Mouse (Mus musculus) kidney, embryonic 15.5 days (tissue): Measurements from ENCODE around the gene Tdrd1. TPM values are rescaled to one million over a fixed set of nuclear protein-coding genes. Genes with fewer than 3 reads are reported as not detected.

ENCODE experiments used
- ATAC-seq: fragments of 200-750 bp; cut with Nextera tagmentation; replicated peaks from 2 replicates; pipeline ENCODE4 v1.8.0; 2017; ENCODE audit warnings: moderate TSS enrichment; ENCODE audit not compliant: low FRiP score
- H3K27ac ChIP-seq: fragments of 300-500 bp; sonication (generic); 2 replicates; pipeline ENCODE4 v1.5.1; 2015; ENCODE audit warnings: mild to moderate bottlenecking, inconsistent platforms
- H3K27me3 ChIP-seq: fragments of 300-500 bp; sonication (generic); 2 replicates; pipeline ENCODE4 v1.6.1; 2015; ENCODE audit warnings: inconsistent platforms
- H3K36me3 ChIP-seq: fragments of 300-500 bp; sonication (generic); 2 replicates; pipeline ENCODE4 v1.6.1; 2015; ENCODE audit warnings: inconsistent platforms
- H3K4me1 ChIP-seq: fragments of 300-500 bp; sonication (generic); 2 replicates; pipeline ENCODE4 v1.6.1; 2015; ENCODE audit warnings: inconsistent platforms
- H3K4me2 ChIP-seq: fragments of 300-500 bp; sonication (generic); 2 replicates; pipeline ENCODE4 v1.6.1; 2015; ENCODE audit warnings: moderate library complexity, mild to moderate bottlenecking, inconsistent platforms
- H3K4me3 ChIP-seq: fragments of 300-500 bp; sonication (generic); replicated peaks from 2 replicates; pipeline ENCODE4 v1.5.1; 2015; ENCODE audit warnings: mild to moderate bottlenecking, inconsistent platforms
- H3K9ac ChIP-seq: fragments of 300-500 bp; sonication (generic); 2 replicates; pipeline ENCODE4 v1.6.1; 2015; ENCODE audit warnings: mild to moderate bottlenecking, inconsistent platforms
- H3K9me3 ChIP-seq: fragments of 300-500 bp; sonication (generic); replicated peaks from 2 replicates; pipeline ENCODE4 v1.6.1; 2016; ENCODE audit warnings: inconsistent platforms
- WGBS: fragments of 180-500 bp; shearing (Covaris S2); methylation state at CpG from one replicate; pipeline ENCODE4 v1.1.7; 2015; ENCODE audit warnings: mixed read lengths; 5-methylcytosine and 5-hydroxymethylcytosine counted together
- polyA plus RNA-seq: library from polyadenylated mRNA; unstranded; fragments of >200 nt; fragmentation: Nextera tagmentation; extraction: Ambion mirVana; gene quantifications from 2 replicates; pipeline ENCODE4 v1.2.1, GENCODE M21; 2015

Gene Tdrd1
- polyA plus RNA-seq, 1 experiment from 2014 or later, result 0.66 TPM

DNA sequence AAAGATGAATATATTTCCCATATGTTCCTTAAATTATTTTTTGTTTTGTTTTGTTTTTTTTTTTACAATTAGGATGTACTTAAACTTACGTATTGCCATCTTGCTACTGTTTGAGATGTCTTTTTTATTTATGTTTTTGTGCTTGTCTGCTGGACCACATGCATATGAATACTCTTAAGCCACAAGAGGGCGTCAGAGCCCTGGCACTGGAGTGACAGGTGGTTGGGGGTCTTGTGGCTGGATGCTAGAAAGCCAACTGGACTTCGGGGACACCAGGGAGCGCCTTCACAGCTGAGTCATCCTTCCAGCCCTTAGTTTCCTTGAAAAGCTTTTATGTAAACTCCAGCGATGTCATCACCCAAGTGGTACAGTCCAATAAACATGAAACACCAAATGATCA, 17.2 kb upstream of the Tdrd1 start:
- ATAC-seq, result no peak
- H3K4me2 ChIP-seq, result no peak overlapping the region
- no peak overlapping the region for H3K4me3 ChIP-seq
- peaks cover 18% of the 10 kb centered on the region for H3K4me1 ChIP-seq
- no peak overlapping the region for H3K27ac ChIP-seq
- WGBS, result 59% methylated on average over 5 of the region's 5 CpGs
- no peaks in the 10 kb centered on the region for H3K27me3 ChIP-seq
- H3K9ac ChIP-seq, result no peak overlapping the region
- peaks cover 82% of the 10 kb centered on the region for H3K36me3 ChIP-seq
- no peaks in the 10 kb centered on the region for H3K9me3 ChIP-seq

DNA sequence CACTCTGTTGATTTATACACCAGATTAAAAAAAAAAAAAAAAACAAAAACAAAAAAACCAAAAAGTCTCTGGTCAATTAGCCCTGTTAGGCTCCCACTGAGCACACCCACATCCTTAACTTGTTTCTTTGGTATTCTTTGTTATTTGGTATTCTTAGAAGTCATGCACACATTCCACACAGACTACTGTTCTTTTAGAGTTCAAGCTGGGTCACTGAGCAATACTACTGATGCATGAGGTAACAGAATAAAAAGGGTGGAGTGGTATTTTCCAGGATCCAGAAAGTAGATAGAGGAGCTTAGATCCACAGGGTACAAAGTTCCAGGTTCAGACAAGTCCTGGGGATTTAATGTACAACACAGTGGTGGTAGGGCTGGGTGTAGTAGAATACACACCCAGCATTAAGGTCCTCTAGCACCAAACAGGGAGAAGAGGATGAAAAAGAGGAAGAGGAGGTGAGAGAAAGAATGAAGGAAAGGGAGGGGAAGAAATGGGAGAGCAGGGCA, 15.3 kb upstream of the Tdrd1 start:
- Histone ChIP-seq H3K27me3 (no peaks in the 10 kb centered on the region), H3K9me3 (no peaks in the 10 kb centered on the region), H3K36me3 (peaks cover 64% of the 10 kb centered on the region), H3K4me2 (no peak overlapping the region), H3K27ac (no peak overlapping the region), H3K4me1 (peaks cover 18% of the 10 kb centered on the region), H3K9ac (no peak overlapping the region), H3K4me3 (no peak overlapping the region)
- ATAC-seq, result no peak

DNA sequence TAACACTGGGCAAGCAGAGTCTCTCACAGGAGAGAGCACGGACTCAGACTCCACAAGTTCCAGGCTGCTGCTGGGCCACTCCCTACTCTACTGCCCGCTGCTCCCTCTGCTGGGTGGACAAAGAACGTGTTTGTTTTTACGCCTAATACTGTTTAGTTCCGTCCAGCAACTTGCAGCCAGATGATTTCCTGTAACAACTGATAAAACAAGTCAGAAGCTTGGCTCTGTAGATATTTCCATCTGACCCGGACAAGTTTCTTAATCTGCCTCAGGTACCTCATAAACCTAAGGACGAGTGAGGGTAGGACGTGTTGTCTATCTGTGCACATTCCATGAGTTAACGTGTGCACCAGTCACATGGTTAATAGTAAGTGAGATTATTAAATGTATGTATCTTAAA, 14.4 kb upstream of the Tdrd1 start:
- Histone ChIP-seq H3K27ac (no peak overlapping the region), H3K9ac (no peak overlapping the region), H3K4me2 (no peak overlapping the region), H3K36me3 (peaks cover 57% of the 10 kb centered on the region), H3K9me3 (no peaks in the 10 kb centered on the region), H3K4me1 (peaks cover 26% of the 10 kb centered on the region), H3K27me3 (no peaks in the 10 kb centered on the region), H3K4me3 (no peak overlapping the region)
- 43% methylated on average over 9 of the region's 9 CpGs for WGBS
- ATAC-seq, result 0 out of 2 replicates have a peak, but pooled peaks have one; percentile 58

DNA sequence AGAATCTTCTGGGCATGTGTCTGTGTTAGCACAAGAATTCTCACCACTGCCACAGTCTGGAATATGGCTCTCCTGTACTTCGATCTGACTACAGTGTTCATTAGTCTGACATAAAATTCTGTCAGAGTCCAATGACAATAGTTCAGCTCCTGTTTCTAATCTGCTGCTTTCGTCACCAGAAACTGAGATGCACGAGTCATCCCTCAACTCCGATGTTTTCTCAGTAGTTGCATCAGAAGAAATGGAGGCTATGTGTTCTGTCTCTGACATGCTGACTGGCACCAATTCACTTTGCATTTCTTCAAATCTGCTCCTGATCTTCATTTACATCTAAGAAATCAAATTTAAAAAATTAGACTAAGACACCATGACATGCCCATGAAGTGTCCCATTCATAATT, 12.6 kb upstream of the Tdrd1 start:
- no peak overlapping the region for H3K27ac ChIP-seq
- no peak overlapping the region for H3K9ac ChIP-seq
- 89% methylated on average over 4 of the region's 4 CpGs for WGBS
- H3K36me3 ChIP-seq, result peaks cover 40% of the 10 kb centered on the region
- H3K4me2 ChIP-seq, result no peak overlapping the region
- H3K4me1 ChIP-seq, result peaks cover 43% of the 10 kb centered on the region
- H3K4me3 ChIP-seq, result no peak overlapping the region
- ATAC-seq, result no peak
- no peaks in the 10 kb centered on the region for H3K9me3 ChIP-seq
- no peaks in the 10 kb centered on the region for H3K27me3 ChIP-seq

DNA sequence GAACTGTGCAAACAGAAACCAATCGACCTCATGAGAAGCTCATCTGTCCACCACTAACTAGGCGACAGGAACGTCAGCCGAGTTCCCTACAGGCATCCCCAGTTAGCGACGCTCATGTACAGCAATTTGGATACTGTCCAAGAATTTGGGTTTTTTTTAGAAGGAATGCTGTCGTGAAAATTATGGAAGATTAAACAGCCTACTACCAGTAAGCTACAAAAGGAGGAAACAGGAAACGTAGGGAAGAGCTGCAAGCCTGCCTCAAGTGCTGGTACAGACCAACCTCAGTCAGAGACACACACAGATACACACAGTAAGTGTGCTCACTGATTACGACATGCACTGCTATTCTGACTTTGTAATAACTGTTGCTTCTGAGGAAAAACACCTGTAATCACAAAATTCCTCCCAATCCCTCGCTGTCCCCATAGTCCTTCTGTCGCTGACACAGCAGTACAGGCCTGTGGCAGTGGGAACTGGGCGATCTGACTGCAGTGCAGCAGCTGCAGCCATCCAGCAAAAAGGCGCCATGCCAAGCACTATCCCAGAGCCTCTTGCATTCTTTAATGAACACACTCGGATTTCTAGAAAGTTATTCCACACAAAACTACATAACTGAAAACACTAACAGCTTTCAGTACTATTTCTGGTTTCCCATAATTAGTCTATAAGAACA, 8.0 kb upstream of the Tdrd1 start:
- H3K4me3 ChIP-seq, result no peak overlapping the region
- 39% methylated on average over 14 of the region's 14 CpGs for WGBS
- peak overlapping the region; percentile 10; the same call in 1 of the 2 replicates for H3K4me2 ChIP-seq
- no peak overlapping the region for H3K9ac ChIP-seq
- H3K9me3 ChIP-seq, result no peaks in the 10 kb centered on the region
- ATAC-seq, result no peak
- H3K4me1 ChIP-seq, result peaks cover 52% of the 10 kb centered on the region
- H3K27ac ChIP-seq, result peak overlapping the region; percentile 61
- H3K36me3 ChIP-seq, result peaks cover 6% of the 10 kb centered on the region
- H3K27me3 ChIP-seq, result peaks cover under 1% of the 10 kb centered on the region; the same call in 1 of the 2 replicates

DNA sequence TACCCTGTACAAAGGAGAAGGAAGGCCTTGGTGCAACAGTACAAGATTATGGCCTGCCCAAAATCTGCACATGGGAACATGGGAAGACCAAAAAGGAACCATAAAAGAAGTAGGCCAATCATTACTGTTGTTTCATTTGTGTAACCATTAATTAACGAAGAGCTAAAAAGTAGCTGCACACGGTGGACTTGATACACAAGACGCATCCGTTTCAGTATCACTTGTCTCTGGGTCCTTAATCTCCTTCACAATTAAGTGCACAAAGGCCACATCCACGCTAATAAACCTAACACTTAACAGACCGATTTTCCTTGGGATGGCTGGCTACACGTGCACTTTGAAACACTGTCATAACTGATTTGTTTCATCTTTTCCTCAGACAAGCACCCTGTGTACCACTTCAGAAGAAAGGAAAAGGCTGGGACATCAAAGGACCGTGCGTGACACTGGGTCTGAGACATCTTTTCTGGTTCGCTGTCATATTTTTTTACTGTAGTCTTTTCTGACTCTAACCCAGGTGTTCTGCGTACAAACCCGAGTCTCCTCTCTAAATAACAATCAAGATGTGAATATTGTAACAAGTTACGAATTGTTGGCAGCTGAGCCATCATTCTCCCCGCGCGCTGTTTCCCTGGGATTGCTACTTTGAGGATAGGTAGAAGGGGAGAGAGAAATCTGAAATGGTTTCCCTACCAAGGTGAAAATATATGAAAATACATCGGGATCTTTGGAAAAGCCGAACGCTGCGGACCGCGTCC, 4.8 kb upstream of the Tdrd1 start:
- Histone ChIP-seq H3K36me3 (no peaks in the 10 kb centered on the region), H3K9me3 (no peaks in the 10 kb centered on the region), H3K4me1 (peaks cover 52% of the 10 kb centered on the region), H3K27me3 (peaks cover 13% of the 10 kb centered on the region), H3K27ac (peak overlapping the region; percentile 80), H3K4me3 (peak overlapping the region; percentile 96), H3K9ac (peak overlapping the region; percentile 94), H3K4me2 (peak overlapping the region; percentile 69)
- no peak for ATAC-seq
- 3% methylated on average over 22 of the region's 22 CpGs for WGBS

DNA sequence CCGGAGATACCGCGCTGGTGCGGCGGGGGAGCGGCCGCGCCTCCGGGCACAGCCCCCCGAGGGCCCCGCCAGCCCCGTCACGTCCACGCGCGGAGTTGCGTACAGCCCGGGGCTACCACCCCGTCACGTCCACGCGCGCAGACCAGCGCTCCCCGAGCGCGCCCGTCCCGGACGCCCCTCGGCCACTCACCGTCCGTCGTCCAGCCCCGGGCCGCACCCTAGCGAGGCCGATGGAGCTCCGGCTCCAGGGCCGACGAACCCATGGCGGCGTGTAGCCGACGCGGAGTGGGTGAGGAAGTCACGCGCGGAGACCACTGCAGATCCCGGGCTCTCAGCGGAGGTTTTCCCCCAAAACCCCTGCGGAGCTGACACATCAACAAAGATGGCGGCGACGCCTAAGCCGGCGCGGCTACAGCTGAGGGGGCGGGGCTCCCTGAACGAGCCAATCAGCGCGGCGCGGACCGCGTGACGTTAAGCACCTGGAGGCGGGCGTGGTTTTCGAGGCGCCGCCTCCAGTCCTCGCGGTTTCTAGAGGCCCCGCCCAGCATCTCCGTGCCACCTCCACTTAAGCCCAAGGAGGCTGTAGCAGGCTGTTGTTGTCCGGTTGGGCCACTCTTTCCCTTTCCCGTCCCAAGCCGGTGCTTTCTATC, 4.1 kb upstream of the Tdrd1 start, which contains the start of gene Ccdc186:
Gene Ccdc186, minus strand, starts transcription at position 393 of the 650 bp plus-strand sequence.
- H3K9ac ChIP-seq, result peak within 1 kb of the TSS; percentile 94
- peak; percentile 95 for ATAC-seq
- peak within 1 kb of the TSS; percentile 70 for H3K4me2 ChIP-seq
- H3K36me3 ChIP-seq, result no peaks in the 10 kb centered on the region
- no peaks in the 10 kb centered on the region for H3K9me3 ChIP-seq
- H3K27ac ChIP-seq, result peak within 1 kb of the TSS; percentile 80
- H3K4me1 ChIP-seq, result peaks cover 45% of the 10 kb centered on the region
- peaks cover 13% of the 10 kb centered on the region for H3K27me3 ChIP-seq
- WGBS, result under 1% methylated on average over 79 of the region's 79 CpGs
- peak within 1 kb of the TSS; percentile 96 for H3K4me3 ChIP-seq

DNA sequence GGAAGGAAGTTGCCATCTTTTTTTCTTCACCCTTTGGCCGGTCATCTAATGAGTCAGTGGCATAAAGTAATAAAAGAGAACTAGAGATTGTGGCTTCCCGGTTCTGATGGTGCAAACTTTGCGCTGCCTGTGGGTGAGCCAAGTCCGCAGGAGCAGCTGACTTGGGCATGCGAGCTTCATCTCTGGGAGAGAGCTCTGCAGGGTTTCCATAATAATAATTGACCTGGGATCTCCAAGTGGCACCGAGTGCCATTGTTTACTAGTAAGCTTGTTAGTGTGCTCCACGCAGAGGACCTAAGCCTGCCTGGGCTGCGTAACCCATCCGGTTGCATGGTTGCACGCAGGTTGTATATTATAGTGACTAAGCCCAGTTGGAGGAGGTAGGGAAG, 3.6 kb upstream of the Tdrd1 start:
- peak overlapping the region; percentile 47; the same call in 1 of the 2 replicates for H3K9ac ChIP-seq
- H3K4me2 ChIP-seq, result peak overlapping the region; percentile 70
- H3K4me3 ChIP-seq, result peak overlapping the region; percentile 96
- peaks cover 13% of the 10 kb centered on the region for H3K27me3 ChIP-seq
- peak; percentile 40 for ATAC-seq
- H3K4me1 ChIP-seq, result peaks cover 41% of the 10 kb centered on the region
- H3K27ac ChIP-seq, result peak overlapping the region; percentile 32
- 18% methylated on average over 10 of the region's 10 CpGs for WGBS
- no peaks in the 10 kb centered on the region for H3K9me3 ChIP-seq
- no peaks in the 10 kb centered on the region for H3K36me3 ChIP-seq

DNA sequence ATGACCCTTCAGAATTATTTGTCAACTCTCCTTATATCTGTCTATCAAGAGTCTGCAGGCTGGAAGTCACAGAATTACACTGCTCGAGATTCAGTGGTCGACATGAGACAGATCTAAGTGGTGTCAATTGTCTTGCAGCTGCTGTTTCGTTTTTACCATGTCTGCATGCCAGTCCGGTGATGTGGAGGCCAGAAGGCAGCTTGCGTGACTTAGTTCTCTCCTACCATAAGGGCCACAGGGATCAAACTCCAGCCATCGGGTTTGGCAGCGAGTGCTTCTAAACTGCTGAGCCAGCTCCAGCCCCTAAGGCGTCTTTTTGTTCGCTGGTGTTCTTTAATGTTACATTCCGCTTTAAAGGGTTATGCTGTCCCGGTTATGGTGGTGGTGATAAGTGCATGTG, 2.3 kb downstream of the Tdrd1 start:
- H3K9me3 ChIP-seq, result no peaks in the 10 kb centered on the region
- H3K4me3 ChIP-seq, result no peak overlapping the region
- peaks cover 6% of the 10 kb centered on the region; the same call in 1 of the 2 replicates for H3K4me1 ChIP-seq
- no peak overlapping the region for H3K27ac ChIP-seq
- no peak overlapping the region for H3K9ac ChIP-seq
- H3K4me2 ChIP-seq, result no peak overlapping the region
- no peaks in the 10 kb centered on the region for H3K36me3 ChIP-seq
- peaks cover 9% of the 10 kb centered on the region for H3K27me3 ChIP-seq
- whole genome bisulfite sequencing, result 66% methylated on average over 11 of the region's 11 CpGs
- no peak for ATAC-seq

DNA sequence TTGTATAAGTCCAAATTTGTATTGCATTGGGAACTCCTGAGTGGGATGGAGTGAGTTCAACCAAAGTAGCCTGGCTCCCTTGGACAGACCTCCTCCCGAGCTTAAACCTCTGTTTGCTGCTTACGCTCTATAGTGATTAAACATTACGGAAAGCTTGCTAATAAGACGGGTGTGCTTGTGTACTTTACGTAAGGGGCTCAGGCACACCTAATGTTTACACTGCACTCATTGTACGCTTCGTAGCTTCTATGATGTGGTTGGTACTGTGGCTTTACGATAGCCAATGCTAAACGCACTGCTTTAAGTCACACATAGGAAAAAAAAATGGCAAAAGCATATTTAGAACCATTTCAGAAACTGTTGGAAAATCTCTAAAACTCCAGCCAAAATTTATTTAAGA, 3.3 kb downstream of the Tdrd1 start:
- no peak overlapping the region for H3K27ac ChIP-seq
- no peak overlapping the region for H3K4me3 ChIP-seq
- 0 out of 2 replicates have a peak, but pooled peaks cover 3% of the 10 kb centered on the region for H3K27me3 ChIP-seq
- WGBS, result 82% methylated on average over 9 of the region's 9 CpGs
- ATAC-seq, result no peak
- peaks cover 6% of the 10 kb centered on the region; the same call in 1 of the 2 replicates for H3K4me1 ChIP-seq
- no peak overlapping the region for H3K4me2 ChIP-seq
- H3K9ac ChIP-seq, result no peak overlapping the region
- H3K9me3 ChIP-seq, result no peaks in the 10 kb centered on the region
- no peaks in the 10 kb centered on the region for H3K36me3 ChIP-seq

DNA sequence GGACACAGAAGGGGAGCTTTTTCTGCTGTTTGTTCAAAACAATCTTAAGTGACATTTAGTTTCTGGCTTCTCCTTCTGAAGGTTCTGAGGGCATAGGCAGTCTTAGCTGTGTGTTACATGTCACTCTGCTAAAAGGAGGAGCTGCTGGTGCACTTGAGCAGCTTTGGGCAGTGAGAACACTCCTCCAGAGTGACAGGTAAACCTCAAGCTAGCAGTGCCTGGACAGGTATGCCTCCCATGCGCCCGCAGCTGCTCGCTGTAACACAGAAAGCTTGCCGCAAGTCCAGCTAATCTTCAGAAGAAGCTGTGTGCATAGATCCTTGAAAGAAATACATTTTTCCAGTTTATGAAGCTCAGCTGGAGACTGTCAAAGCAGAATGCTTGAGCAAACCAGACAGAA, 4.2 kb downstream of the Tdrd1 start:
- no peak overlapping the region for H3K4me3 ChIP-seq
- whole genome bisulfite sequencing, result 91% methylated on average over 4 of the region's 4 CpGs

DNA sequence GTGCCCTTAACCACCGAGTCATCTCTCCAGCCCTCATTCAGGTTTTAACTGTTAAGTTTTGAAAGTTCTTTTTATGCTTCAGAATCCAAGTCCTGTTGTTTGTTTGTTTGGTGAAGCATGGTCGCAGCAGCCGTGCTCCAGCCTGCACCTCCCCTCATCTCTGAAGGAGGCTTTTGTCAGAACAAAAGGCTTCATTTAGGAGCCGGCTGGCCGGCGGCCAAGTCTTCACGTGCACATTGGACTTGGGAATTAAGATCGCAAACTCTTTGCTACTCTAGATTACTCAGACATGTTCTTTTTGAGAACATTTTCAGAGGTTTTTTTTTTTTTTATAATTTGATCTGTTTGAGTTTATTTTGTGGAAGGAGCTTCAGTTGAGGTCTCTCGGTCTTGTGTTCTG, 9.3 kb downstream of the Tdrd1 start:
- Histone ChIP-seq H3K27me3 (no peaks in the 10 kb centered on the region), H3K36me3 (no peaks in the 10 kb centered on the region), H3K9me3 (no peaks in the 10 kb centered on the region), H3K4me2 (no peak overlapping the region), H3K9ac (no peak overlapping the region), H3K27ac (peak overlapping the region; percentile 2; the same call in 1 of the 2 replicates), H3K4me3 (no peak overlapping the region), H3K4me1 (no peaks in the 10 kb centered on the region; the same call in 1 of the 2 replicates)
- no peak for ATAC-seq
- 56% methylated on average over 9 of the region's 9 CpGs for WGBS

More for the DNA sequence above, 4.2 kb downstream of the Tdrd1 start:
- Histone ChIP-seq H3K36me3 (no peaks in the 10 kb centered on the region), H3K27ac (no peak overlapping the region), H3K9me3 (no peaks in the 10 kb centered on the region), H3K4me1 (peaks cover 6% of the 10 kb centered on the region; the same call in 1 of the 2 replicates), H3K4me2 (no peak overlapping the region), H3K9ac (no peak overlapping the region), H3K27me3 (0 out of 2 replicates have a peak, but pooled peaks cover 3% of the 10 kb centered on the region)
- ATAC-seq, result no peak
